ENCODE assay signal across 8 mouse cellular contexts in genomic region chrX:101419725-101420699, GRCm38 (mm10). TPM values are rescaled to one million over a fixed set of nuclear protein-coding genes. Genes with fewer than 3 reads are reported as not detected.
DNase-seq lines count a peak whose midpoint lies in the region; ATAC-seq lines count a peak whose summit lies in the region.

No protein-coding gene starts in this region.

- no peaks in the 10 kb centered on the region for H3K27me3 ChIP-seq in heart, embryonic 14.5 days (ENCODE audit: control insufficient read depth, insufficient read depth, low read length)
- peaks cover 10% of the 10 kb centered on the region; the same call in 1 of the 2 replicates for H3K27me3 ChIP-seq in liver, embryonic 12.5 days (replicated peaks)
- H3K27me3 ChIP-seq in splenic B cell, adult 2 months (ENCODE audit: control insufficient read depth, insufficient read depth, low read length, poor library complexity, severe bottlenecking) = no peaks in the 10 kb centered on the region

- peak; percentile 91 for ATAC-seq in heart, embryonic 14.5 days (ENCODE audit: insufficient number of reproducible peaks, insufficient read depth, low FRiP score, low read depth)
- peak; percentile 92 for ATAC-seq in liver, embryonic 12.5 days

- no peaks in the 10 kb centered on the region for H3K9me3 ChIP-seq in heart, embryonic 14.5 days (ENCODE audit: control insufficient read depth, low read length)
- no peaks in the 10 kb centered on the region for H3K9me3 ChIP-seq in liver, embryonic 12.5 days (replicated peaks)

- peak; percentile 89 for DNase-seq in CD4-positive, CD25-positive, alpha-beta regulatory T cell, adult 2 months (ENCODE audit: low read depth, low spot score)
- peak; percentile 32 for DNase-seq in fibroblast of lung, adult 2 months (ENCODE audit: low read depth)
- DNase-seq in kidney, postnatal 14 days = peak; percentile 91
- peak; percentile 83 for DNase-seq in naive thymus-derived CD4-positive, alpha-beta T cell, adult 2 months (ENCODE audit: low read depth)
- peak; percentile 85 for DNase-seq in splenic B cell, adult 2 months (ENCODE audit: low read depth, low spot score)

- peak overlapping the region; percentile 68 for H3K4me2 ChIP-seq in heart, embryonic 14.5 days (ENCODE audit: low read length)
- peak overlapping the region; percentile 71 for H3K4me2 ChIP-seq in liver, embryonic 12.5 days

- H3K4me3 ChIP-seq in brown adipose tissue, adult 24 weeks (ENCODE audit: insufficient read depth, low read depth, low read length) = peak overlapping the region; percentile 99
- H3K4me3 ChIP-seq in heart, embryonic 14.5 days (ENCODE audit: control insufficient read depth in 1 of 2, insufficient read depth in 1 of 2, low read depth in 1 of 2, low read length in 2 of 2) = peak overlapping the region; percentile 60 to 90
- H3K4me3 ChIP-seq in liver, embryonic 12.5 days = peak overlapping the region; percentile 67

- H3K27ac ChIP-seq in brown adipose tissue, adult 24 weeks (replicated peaks; ENCODE audit: low read depth, low read length) = peak overlapping the region; percentile 82
- H3K27ac ChIP-seq in heart, embryonic 14.5 days (replicated peaks in 1 of 2; ENCODE audit: control insufficient read depth in 1 of 2, insufficient read depth in 1 of 2, low read depth in 2 of 2, low read length in 2 of 2) = peak overlapping the region; percentile 81 to 83
- peak overlapping the region; percentile 54; the same call in 1 of the 2 replicates for H3K27ac ChIP-seq in liver, embryonic 12.5 days

- peak overlapping the region; percentile 80 for H3K9ac ChIP-seq in heart, embryonic 14.5 days (ENCODE audit: low read length)
- peak overlapping the region; percentile 71 for H3K9ac ChIP-seq in liver, embryonic 12.5 days

- 0 out of 2 replicates have a peak, but pooled peaks cover 2% of the 10 kb centered on the region for H3K4me1 ChIP-seq in brown adipose tissue, adult 24 weeks (ENCODE audit: control insufficient read depth, insufficient read depth, insufficient read length, low read length)
- H3K4me1 ChIP-seq in heart, embryonic 14.5 days (ENCODE audit: control insufficient read depth in 2 of 2, insufficient read depth in 2 of 2, low read length in 2 of 2) = peaks cover 9 to 14% of the 10 kb centered on the region in 2 experiments; a peak in 3 of 4 replicates
- H3K4me1 ChIP-seq in liver, embryonic 12.5 days = peaks cover 24% of the 10 kb centered on the region

- H3K36me3 ChIP-seq in heart, embryonic 14.5 days (ENCODE audit: control insufficient read depth, insufficient read depth, low read length) = peaks cover 18% of the 10 kb centered on the region; the same call in 1 of the 2 replicates
- H3K36me3 ChIP-seq in liver, embryonic 12.5 days = 0 out of 2 replicates have a peak, but pooled peaks cover 2% of the 10 kb centered on the region
- H3K36me3 ChIP-seq in splenic B cell, adult 2 months (ENCODE audit: control insufficient read depth, insufficient read depth, low read length, poor library complexity, severe bottlenecking) = no peaks in the 10 kb centered on the region

- 14% methylated on average over 53 of the region's 54 CpGs for WGBS in heart, embryonic 14.5 days
- 6% methylated on average over 54 of the region's 54 CpGs for WGBS in liver, embryonic 12.5 days (ENCODE audit: insufficient replicate concordance)

RNA-seq across cellular contexts. Expression of gene Zmym3, which starts 0.6 kb away (rescaled TPM):
- polyA plus RNA-seq in brown adipose tissue, adult 24 weeks (2012; ENCODE audit: insufficient read depth, insufficient read length, missing spikeins) = 10.2 and 11.3 TPM in 2 replicates
- polyA plus RNA-seq in heart, embryonic 14.5 days (2014; fragmentation: Nextera tagmentation; extraction: Ambion mirVana) = 22.8 and 26.4 TPM in 2 replicates
- polyA plus RNA-seq in liver, embryonic 12.5 days (2016; fragmentation: Nextera tagmentation; extraction: Ambion mirVana) = 9.4 and 10.9 TPM in 2 replicates

RNA-seq across cellular contexts. Expression of gene Nono, which starts 9.1 kb away (rescaled TPM):
- polyA plus RNA-seq in brown adipose tissue, adult 24 weeks (2012; ENCODE audit: insufficient read depth, insufficient read length, missing spikeins) = 67.0 and 71.0 TPM in 2 replicates
- 223 and 243 TPM in 2 replicates for polyA plus RNA-seq in heart, embryonic 14.5 days (2014; fragmentation: Nextera tagmentation; extraction: Ambion mirVana)
- polyA plus RNA-seq in liver, embryonic 12.5 days (2016; fragmentation: Nextera tagmentation; extraction: Ambion mirVana) = 193 and 200 TPM in 2 replicates

RNA-seq across cellular contexts. Expression of gene Itgb1bp2, which starts 28.9 kb away (rescaled TPM):
- polyA plus RNA-seq in brown adipose tissue, adult 24 weeks (2012; ENCODE audit: insufficient read depth, insufficient read length, missing spikeins) = 5.5 and 6.1 TPM in 2 replicates
- polyA plus RNA-seq in heart, embryonic 14.5 days (2014; fragmentation: Nextera tagmentation; extraction: Ambion mirVana) = 84.4 and 93.9 TPM in 2 replicates
- polyA plus RNA-seq in liver, embryonic 12.5 days (2016; fragmentation: Nextera tagmentation; extraction: Ambion mirVana) = 1.2 and 1.3 TPM in 2 replicates

RNA-seq across cellular contexts. Expression of gene Gjb1, which starts 43.8 kb away (rescaled TPM):
- polyA plus RNA-seq in brown adipose tissue, adult 24 weeks (2012; ENCODE audit: insufficient read depth, insufficient read length, missing spikeins) = 0.87 TPM in 1 of 2 replicates, not detected in the other
- polyA plus RNA-seq in heart, embryonic 14.5 days (2014; fragmentation: Nextera tagmentation; extraction: Ambion mirVana) = not detected in 2 replicates
- 39.3 and 40.7 TPM in 2 replicates for polyA plus RNA-seq in liver, embryonic 12.5 days (2016; fragmentation: Nextera tagmentation; extraction: Ambion mirVana)

Comparison
In these comparisons a context has a peak if more than half of its experiments do, and no peak if none do; other contexts are left out.
1. Peak in every context shown above with its lines: DNase-seq, ATAC-seq, H3K4me3 ChIP-seq and H3K27ac ChIP-seq.
2. DNase-seq: peak in every context shown above with its lines; median percentile 91 in kidney, postnatal 14 days; 89 in CD4-positive, CD25-positive, alpha-beta regulatory T cell, adult 2 months; 85 in splenic B cell, adult 2 months; 83 in naive thymus-derived CD4-positive, alpha-beta T cell, adult 2 months; 32 in fibroblast of lung, adult 2 months.
3. RNA of gene Itgb1bp2, which starts 28.9 kb away (polyA plus RNA-seq): 84.4 to 93.9 TPM in heart, embryonic 14.5 days; 5.5 to 6.1 TPM in brown adipose tissue, adult 24 weeks and 1.2 to 1.3 TPM in liver, embryonic 12.5 days; every median in the first group is over 10 times any median in the second.